Mouse (Mus musculus): ENCODE data around the gene Nup210l. TPM values are rescaled to one million over a fixed set of nuclear protein-coding genes. Genes with fewer than 3 reads are reported as not detected.

The Nup210l gene
- 0.22 and 0.42 TPM in 2 replicates for polyA plus RNA-seq (2015; fragmentation: Nextera tagmentation; extraction: Ambion mirVana)

- no peak within 1 kb of the TSS for H3K9ac ChIP-seq (replicated peaks; ENCODE audit: low read depth, low read length)
- no peaks in the 10 kb centered on the region for H3K9me3 ChIP-seq (ENCODE audit: control insufficient read depth, low read length)
- no peak within 1 kb of the TSS for H3K27ac ChIP-seq (ENCODE audit: low read length)
- no peaks in the 10 kb centered on the region for H3K27me3 ChIP-seq (replicated peaks; ENCODE audit: control insufficient read depth, insufficient read depth, low read length)
- peaks cover 6% of the 10 kb centered on the region; the same call in 1 of the 2 replicates for H3K36me3 ChIP-seq (ENCODE audit: control insufficient read depth, insufficient read depth)
- no peak within 1 kb of the TSS for H3K4me3 ChIP-seq (replicated peaks; ENCODE audit: low read length)
- no peak for ATAC-seq
- no peak within 1 kb of the TSS for H3K4me2 ChIP-seq (ENCODE audit: low read length)
- H3K4me1 ChIP-seq (replicated peaks; ENCODE audit: control insufficient read depth, insufficient read depth, low read length): no peaks in the 10 kb centered on the region
- 89% methylated on average over 13 of the region's 13 CpGs for WGBS
Observed at GRCm38 (mm10) chr3:90103938-90104337, at the start of gene Nup210l. Gene Nup210l, plus strand, starts transcription at chr3:90104132.

- H3K27me3 ChIP-seq (replicated peaks; ENCODE audit: control insufficient read depth, insufficient read depth, low read length): no peaks in the 10 kb centered on the region
- no peaks in the 10 kb centered on the region for H3K4me1 ChIP-seq (replicated peaks; ENCODE audit: control insufficient read depth, insufficient read depth, low read length)
- no peaks in the 10 kb centered on the region for H3K9me3 ChIP-seq (ENCODE audit: control insufficient read depth, low read length)
- no peak overlapping the region for H3K4me2 ChIP-seq (ENCODE audit: low read length)
- WGBS: 96% methylated on average over 6 of the region's 6 CpGs
- no peak for ATAC-seq
- H3K4me3 ChIP-seq (replicated peaks; ENCODE audit: low read length): no peak overlapping the region
- H3K9ac ChIP-seq (replicated peaks; ENCODE audit: low read depth, low read length): no peak overlapping the region
- H3K36me3 ChIP-seq (ENCODE audit: control insufficient read depth, insufficient read depth): peaks cover 22% of the 10 kb centered on the region
- H3K27ac ChIP-seq (ENCODE audit: low read length): no peak overlapping the region
Observed at GRCm38 (mm10) chr3:90061549-90061948, 42.4 kb upstream of the Nup210l start.

- peaks cover 14% of the 10 kb centered on the region for H3K36me3 ChIP-seq (ENCODE audit: control insufficient read depth, insufficient read depth)
- H3K9me3 ChIP-seq (ENCODE audit: control insufficient read depth, low read length): no peaks in the 10 kb centered on the region
- no peaks in the 10 kb centered on the region for H3K4me1 ChIP-seq (replicated peaks; ENCODE audit: control insufficient read depth, insufficient read depth, low read length)
- H3K27me3 ChIP-seq (replicated peaks; ENCODE audit: control insufficient read depth, insufficient read depth, low read length): no peaks in the 10 kb centered on the region
- H3K4me3 ChIP-seq (replicated peaks; ENCODE audit: low read length): no peak overlapping the region
- H3K4me2 ChIP-seq (ENCODE audit: low read length): no peak overlapping the region
- ATAC-seq: no peak
- no peak overlapping the region for H3K9ac ChIP-seq (replicated peaks; ENCODE audit: low read depth, low read length)
- 67% methylated on average over 2 of the region's 2 CpGs for WGBS
- no peak overlapping the region for H3K27ac ChIP-seq (ENCODE audit: low read length)
Observed at GRCm38 (mm10) chr3:90062539-90062938, 41.4 kb upstream of the Nup210l start.

GRCm38 (mm10) chr3:90064383-90064782 is 39.5 kb upstream of the Nup210l start:
- no peak for ATAC-seq
- no peaks in the 10 kb centered on the region for H3K27me3 ChIP-seq (replicated peaks; ENCODE audit: control insufficient read depth, insufficient read depth, low read length)
- H3K27ac ChIP-seq (ENCODE audit: low read length): no peak overlapping the region
- no peak overlapping the region for H3K4me3 ChIP-seq (replicated peaks; ENCODE audit: low read length)
- WGBS: 84% methylated on average over 3 of the region's 3 CpGs
- no peaks in the 10 kb centered on the region for H3K9me3 ChIP-seq (ENCODE audit: control insufficient read depth, low read length)
- peaks cover 11% of the 10 kb centered on the region for H3K36me3 ChIP-seq (ENCODE audit: control insufficient read depth, insufficient read depth)
- H3K4me1 ChIP-seq (replicated peaks; ENCODE audit: control insufficient read depth, insufficient read depth, low read length): no peaks in the 10 kb centered on the region
- no peak overlapping the region for H3K4me2 ChIP-seq (ENCODE audit: low read length)
- no peak overlapping the region for H3K9ac ChIP-seq (replicated peaks; ENCODE audit: low read depth, low read length)

- no peak overlapping the region for H3K4me3 ChIP-seq (replicated peaks; ENCODE audit: low read length)
- no peak overlapping the region for H3K27ac ChIP-seq (ENCODE audit: low read length)
- peaks cover 9% of the 10 kb centered on the region for H3K36me3 ChIP-seq (ENCODE audit: control insufficient read depth, insufficient read depth)
- H3K27me3 ChIP-seq (replicated peaks; ENCODE audit: control insufficient read depth, insufficient read depth, low read length): no peaks in the 10 kb centered on the region
- WGBS: 63% methylated on average over 3 of the region's 3 CpGs
- H3K4me1 ChIP-seq (replicated peaks; ENCODE audit: control insufficient read depth, insufficient read depth, low read length): no peaks in the 10 kb centered on the region
- no peak overlapping the region for H3K4me2 ChIP-seq (ENCODE audit: low read length)
- no peak overlapping the region for H3K9ac ChIP-seq (replicated peaks; ENCODE audit: low read depth, low read length)
- no peak for ATAC-seq
- no peaks in the 10 kb centered on the region for H3K9me3 ChIP-seq (ENCODE audit: control insufficient read depth, low read length)
Observed at GRCm38 (mm10) chr3:90065553-90065952, 38.4 kb upstream of the Nup210l start.

DNA sequence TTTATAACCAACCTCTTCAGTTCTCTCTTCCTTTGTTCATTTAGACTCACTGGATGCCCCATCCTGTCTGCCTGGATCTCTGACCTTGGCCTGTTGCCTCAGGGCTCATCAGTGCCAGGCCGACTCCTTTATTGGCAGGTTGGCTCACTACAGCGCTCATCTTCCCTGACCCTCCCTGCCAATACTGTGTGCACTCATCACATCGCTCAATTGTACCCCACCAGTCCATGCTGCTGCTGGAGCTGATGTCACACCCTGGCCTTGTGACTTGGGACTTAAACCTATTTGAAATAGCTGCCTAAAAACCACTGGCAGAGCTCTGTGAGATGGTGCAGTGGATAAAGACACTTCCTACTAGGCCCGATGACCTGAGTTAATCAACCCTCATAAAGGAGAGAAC is 36.1 kb upstream of the Nup210l start:
- no peak overlapping the region for H3K9ac ChIP-seq (replicated peaks; ENCODE audit: low read depth, low read length)
- no peak overlapping the region for H3K4me2 ChIP-seq (ENCODE audit: low read length)
- H3K4me3 ChIP-seq (replicated peaks; ENCODE audit: low read length): no peak overlapping the region
- no peak overlapping the region for H3K27ac ChIP-seq (ENCODE audit: low read length)
- 89% methylated on average over 4 of the region's 4 CpGs for WGBS
- peaks cover 2% of the 10 kb centered on the region; the same call in 1 of the 2 replicates for H3K36me3 ChIP-seq (ENCODE audit: control insufficient read depth, insufficient read depth)
- H3K27me3 ChIP-seq (replicated peaks; ENCODE audit: control insufficient read depth, insufficient read depth, low read length): no peaks in the 10 kb centered on the region
- H3K9me3 ChIP-seq (ENCODE audit: control insufficient read depth, low read length): no peaks in the 10 kb centered on the region
- H3K4me1 ChIP-seq (replicated peaks; ENCODE audit: control insufficient read depth, insufficient read depth, low read length): no peaks in the 10 kb centered on the region
- ATAC-seq: no peak

DNA sequence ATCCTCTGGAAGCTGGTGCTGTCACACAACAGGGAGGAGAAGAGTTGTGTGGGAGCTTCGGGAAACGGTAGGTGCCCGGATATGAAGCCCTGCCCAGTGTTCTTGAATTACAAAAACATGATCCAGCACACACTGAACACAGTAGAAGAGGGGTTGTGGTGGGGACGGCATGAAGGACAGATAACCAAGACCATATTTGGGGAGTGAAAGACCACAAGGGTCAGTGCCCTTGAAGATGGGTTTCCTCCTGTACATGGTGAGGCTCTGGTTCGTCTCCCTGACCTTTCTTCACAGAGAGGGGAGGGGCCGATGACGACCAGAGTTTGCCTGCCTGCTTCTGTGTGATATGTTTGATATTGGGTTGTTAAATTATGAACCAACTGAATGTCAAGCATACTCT is 34.2 kb upstream of the Nup210l start:
- H3K27me3 ChIP-seq (replicated peaks; ENCODE audit: control insufficient read depth, insufficient read depth, low read length): no peaks in the 10 kb centered on the region
- no peaks in the 10 kb centered on the region for H3K4me1 ChIP-seq (replicated peaks; ENCODE audit: control insufficient read depth, insufficient read depth, low read length)
- WGBS: 86% methylated on average over 7 of the region's 7 CpGs
- H3K4me2 ChIP-seq (ENCODE audit: low read length): no peak overlapping the region
- H3K9ac ChIP-seq (replicated peaks; ENCODE audit: low read depth, low read length): no peak overlapping the region
- H3K4me3 ChIP-seq (replicated peaks; ENCODE audit: low read length): no peak overlapping the region
- H3K36me3 ChIP-seq (ENCODE audit: control insufficient read depth, insufficient read depth): no peaks in the 10 kb centered on the region
- ATAC-seq: no peak
- H3K27ac ChIP-seq (ENCODE audit: low read length): no peak overlapping the region
- H3K9me3 ChIP-seq (ENCODE audit: control insufficient read depth, low read length): no peaks in the 10 kb centered on the region

DNA sequence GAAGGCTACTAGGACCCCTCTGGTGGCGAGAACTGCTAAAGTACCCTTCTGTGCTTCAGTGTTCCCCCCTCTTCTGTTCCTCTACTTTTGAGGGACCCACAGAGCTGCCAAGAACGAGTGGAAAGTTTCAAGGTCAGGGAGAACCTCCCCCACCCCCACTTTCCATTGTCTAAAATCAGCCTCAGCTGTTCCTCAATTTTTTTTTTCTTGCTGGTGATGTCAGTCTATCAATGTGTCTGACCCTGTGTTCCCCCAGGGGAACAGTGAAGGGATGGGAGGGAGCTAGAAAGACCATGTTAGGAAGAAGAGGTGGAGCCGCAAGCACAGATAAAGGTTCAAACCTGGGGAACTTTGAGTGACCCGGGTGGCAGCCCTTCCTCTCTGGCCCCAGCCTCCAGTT is 31.6 kb upstream of the Nup210l start, which contains the start of gene Tpm3:
TSS of gene Tpm3 (plus strand) at position 356 of the 400 bp plus-strand sequence.
- Histone ChIP-seq H3K4me2 (ENCODE audit: low read length) (no peak within 1 kb of the TSS), H3K27me3 (replicated peaks; ENCODE audit: control insufficient read depth, insufficient read depth, low read length) (no peaks in the 10 kb centered on the region), H3K27ac (ENCODE audit: low read length) (no peak within 1 kb of the TSS), H3K9me3 (ENCODE audit: control insufficient read depth, low read length) (no peaks in the 10 kb centered on the region), H3K4me1 (replicated peaks; ENCODE audit: control insufficient read depth, insufficient read depth, low read length) (0 out of 2 replicates have a peak, but pooled peaks cover 2% of the 10 kb centered on the region), H3K4me3 (replicated peaks; ENCODE audit: low read length) (no peak within 1 kb of the TSS), H3K9ac (replicated peaks; ENCODE audit: low read depth, low read length) (no peak within 1 kb of the TSS), H3K36me3 (ENCODE audit: control insufficient read depth, insufficient read depth) (no peaks in the 10 kb centered on the region)
- WGBS: 71% methylated on average over 4 of the region's 4 CpGs
- no peak for ATAC-seq

- ATAC-seq: no peak
- Histone ChIP-seq H3K27ac (ENCODE audit: low read length) (no peak overlapping the region), H3K9ac (replicated peaks; ENCODE audit: low read depth, low read length) (no peak overlapping the region), H3K4me2 (ENCODE audit: low read length) (no peak overlapping the region), H3K4me1 (replicated peaks; ENCODE audit: control insufficient read depth, insufficient read depth, low read length) (peaks cover 25% of the 10 kb centered on the region), H3K9me3 (ENCODE audit: control insufficient read depth, low read length) (no peaks in the 10 kb centered on the region), H3K4me3 (replicated peaks; ENCODE audit: low read length) (no peak overlapping the region), H3K27me3 (replicated peaks; ENCODE audit: control insufficient read depth, insufficient read depth, low read length) (no peaks in the 10 kb centered on the region), H3K36me3 (ENCODE audit: control insufficient read depth, insufficient read depth) (no peaks in the 10 kb centered on the region)
- 10% methylated on average over 5 of the region's 5 CpGs for WGBS
Observed at GRCm38 (mm10) chr3:90076921-90077716, 26.8 kb upstream of the Nup210l start.
